Mouse (Mus musculus) cerebellum, adult 18-20 months (tissue): ENCODE data around the gene Rbm44.

Source experiments
- DNase-seq, 2 experiments: peaks; one replicate each; pipeline ENCODE4 v3.0.0; 2021

The Rbm44 gene

DNA sequence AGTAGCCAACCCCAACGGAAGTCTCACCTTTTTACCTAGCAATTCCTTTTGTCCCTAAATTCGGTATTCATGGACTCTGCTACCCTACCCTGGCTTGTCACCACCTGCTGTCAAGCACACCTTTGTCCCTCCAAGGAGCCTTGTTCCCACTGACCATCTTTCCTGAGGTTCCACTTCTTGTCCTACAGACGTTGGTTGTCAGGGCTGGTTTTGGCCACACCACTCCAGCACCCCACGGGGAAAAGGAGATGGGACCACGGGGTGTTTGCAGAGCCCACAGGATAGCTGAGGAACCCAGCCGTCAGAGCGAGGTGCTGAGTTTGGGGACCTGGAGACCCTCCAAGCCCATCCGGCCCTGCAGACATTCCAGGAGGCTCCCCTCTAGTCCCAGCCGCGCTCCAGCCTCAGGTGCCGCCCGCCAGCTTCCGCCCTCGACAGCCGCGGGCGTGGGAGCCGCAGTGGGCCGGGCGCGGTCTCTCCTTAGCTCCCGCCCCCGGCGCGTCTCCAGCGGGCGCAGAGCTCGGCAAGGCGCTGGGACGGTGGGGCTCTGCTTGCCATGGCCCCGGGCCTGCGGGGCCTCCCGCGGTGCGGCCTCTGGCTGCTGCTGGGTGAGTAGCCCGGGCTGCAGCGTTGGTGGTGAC lies 34.8 kb downstream of the Rbm44 start, which contains the start of gene Ramp1:
Ramp1 (plus strand) TSS at position 290 of the 641 bp plus-strand sequence.
- DNase-seq: no peak

DNA sequence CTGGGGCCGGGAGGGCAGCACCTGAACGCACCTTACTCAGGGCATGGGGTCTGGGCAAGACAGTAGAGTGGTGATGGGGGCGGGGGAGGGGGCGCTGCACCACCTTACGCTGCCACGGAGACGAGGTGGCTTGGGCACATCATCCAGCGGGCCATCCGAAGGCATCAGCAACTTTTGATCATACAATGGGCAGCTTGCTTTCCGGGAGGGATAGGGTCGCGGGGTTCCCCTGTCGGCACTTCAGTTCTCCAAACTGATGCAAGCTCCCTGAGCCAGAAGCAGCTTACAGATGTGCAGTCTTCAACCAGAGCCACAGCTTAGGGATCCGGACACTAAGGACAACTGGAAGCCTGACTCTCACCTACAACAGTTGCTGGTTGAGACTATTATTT lies 35.3 kb downstream of the Rbm44 start:
- DNase-seq: no peak

DNA sequence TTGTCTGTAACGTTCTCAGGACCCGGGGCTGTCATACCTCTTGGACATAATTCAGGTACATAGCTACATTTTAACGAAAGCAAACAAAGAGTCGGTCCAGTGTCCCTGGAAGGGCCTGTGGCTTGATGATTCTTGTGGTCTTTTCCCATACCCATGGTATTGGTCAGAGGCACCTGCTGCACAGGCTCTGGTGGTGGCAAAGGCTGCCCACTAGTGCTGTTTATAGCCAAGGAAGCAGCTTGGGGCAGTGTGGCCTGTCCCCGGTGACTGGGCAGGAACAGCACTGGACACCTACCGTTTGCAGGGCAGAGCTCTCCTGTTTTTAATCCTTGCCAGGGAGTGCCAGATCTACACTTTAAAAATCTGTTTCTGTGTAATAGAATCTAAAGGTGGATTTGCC lies 35.8 kb downstream of the Rbm44 start:
- DNase-seq: no peak

DNA sequence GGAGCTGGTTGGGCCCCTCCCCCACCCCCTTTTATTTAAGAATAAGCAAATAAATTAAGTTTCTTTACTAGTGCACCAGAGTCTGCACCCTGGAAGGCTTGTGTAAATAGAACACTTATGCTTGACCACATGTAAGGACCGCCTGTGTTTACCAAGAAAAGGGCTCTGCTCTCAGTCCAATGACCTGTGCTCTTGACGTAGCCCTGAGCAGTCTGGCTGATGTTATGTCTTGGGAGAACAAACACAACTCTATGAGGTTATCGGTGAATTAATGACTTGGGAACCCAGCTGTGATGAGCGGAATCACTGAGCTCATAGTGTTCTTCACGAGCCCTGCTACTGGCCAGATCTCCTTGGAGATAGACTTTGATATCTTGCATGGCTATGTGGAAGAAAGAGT lies 36.4 kb downstream of the Rbm44 start:
- DNase-seq: no peak

DNA sequence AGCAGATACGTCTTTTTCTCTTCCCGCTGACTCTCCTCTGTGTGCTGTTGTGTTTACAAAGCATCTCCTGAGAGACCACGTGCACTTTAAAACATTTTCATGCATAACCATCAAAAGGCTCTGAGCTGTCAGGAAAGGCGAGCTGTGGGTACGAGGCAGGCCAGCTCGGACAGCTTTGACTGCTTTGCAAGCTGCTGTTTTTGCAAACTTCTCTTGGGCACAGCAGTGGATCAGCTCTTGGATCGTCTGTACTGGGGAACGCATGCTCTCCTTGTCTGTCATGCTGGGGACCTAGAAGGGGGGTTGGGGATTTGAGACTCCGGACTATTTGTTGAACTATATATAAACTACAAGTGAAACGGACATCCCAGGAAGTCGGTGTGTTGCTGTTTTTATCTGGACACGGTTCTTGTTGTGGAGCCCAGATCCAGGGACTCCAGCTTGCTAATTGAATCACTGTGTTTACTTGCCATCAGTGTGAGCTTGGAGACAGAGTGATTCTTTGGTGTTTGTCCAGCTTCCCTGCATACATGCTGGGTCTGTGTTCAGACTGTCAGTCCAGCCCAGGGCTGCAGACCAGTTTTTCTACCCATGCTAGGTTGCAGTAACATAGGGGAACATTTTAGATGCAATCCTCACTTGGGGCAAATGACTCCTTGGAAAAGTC lies 37.0 kb downstream of the Rbm44 start:
- no peak for DNase-seq

DNA sequence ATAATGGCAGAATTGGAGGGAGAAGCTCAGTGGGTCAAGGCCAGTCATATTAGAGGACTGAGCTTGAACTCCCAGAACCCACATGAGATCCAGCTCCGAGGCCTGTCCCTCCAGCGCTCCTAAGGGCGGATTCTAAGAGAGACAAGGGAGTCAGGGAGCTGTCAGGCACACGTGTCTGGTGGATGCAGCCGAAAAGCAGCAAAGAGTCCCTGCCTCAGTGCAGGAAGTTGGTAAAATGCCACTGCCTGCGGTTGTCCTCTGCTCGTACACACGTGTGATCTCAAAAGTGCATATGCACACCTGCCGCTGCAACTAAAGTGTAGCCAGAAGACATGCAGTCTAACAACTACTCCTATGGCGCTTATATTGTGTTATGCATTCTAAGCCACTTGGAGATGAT lies 38.4 kb downstream of the Rbm44 start:
- DNase-seq: no peak

DNA sequence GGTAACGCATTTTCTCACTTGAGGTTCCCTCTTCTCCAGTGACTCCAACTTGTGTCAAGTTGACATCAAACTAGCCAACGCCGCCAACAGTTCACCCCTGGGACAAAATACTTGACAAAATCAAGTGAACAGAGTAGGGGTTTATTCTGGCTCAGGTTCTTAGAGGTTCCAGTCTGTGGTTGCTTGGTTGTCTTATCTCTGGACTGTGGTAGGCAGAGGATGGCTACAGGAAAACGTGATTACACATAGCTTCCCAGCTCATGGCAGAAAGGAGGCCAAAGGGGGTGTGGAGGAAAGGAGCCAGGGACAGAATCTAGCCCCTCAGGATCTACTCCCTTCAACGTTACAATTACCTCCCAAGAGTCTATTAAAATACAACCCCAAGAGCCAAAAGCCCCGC lies 41.8 kb downstream of the Rbm44 start:
- no peak for DNase-seq

DNA sequence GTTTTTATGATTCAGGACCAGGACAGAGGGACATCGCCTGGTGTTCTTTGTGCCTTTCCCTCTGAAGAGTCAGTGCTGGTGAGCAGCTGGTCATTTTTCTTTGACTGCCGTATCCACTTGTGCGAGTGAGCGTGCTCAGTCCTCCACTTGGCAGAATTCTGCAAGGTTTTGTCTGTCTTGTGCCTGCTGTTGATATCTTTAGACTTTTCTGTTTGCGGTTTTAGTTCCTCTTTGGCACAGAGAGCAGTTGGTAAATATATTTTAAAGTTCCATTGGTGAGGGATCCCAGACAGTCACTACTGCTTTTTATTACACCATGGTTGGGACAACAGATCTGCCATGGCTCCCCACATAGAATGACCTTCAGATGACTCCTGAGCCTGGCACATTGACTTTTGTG lies 42.4 kb downstream of the Rbm44 start:
- DNase-seq: no peak

DNA sequence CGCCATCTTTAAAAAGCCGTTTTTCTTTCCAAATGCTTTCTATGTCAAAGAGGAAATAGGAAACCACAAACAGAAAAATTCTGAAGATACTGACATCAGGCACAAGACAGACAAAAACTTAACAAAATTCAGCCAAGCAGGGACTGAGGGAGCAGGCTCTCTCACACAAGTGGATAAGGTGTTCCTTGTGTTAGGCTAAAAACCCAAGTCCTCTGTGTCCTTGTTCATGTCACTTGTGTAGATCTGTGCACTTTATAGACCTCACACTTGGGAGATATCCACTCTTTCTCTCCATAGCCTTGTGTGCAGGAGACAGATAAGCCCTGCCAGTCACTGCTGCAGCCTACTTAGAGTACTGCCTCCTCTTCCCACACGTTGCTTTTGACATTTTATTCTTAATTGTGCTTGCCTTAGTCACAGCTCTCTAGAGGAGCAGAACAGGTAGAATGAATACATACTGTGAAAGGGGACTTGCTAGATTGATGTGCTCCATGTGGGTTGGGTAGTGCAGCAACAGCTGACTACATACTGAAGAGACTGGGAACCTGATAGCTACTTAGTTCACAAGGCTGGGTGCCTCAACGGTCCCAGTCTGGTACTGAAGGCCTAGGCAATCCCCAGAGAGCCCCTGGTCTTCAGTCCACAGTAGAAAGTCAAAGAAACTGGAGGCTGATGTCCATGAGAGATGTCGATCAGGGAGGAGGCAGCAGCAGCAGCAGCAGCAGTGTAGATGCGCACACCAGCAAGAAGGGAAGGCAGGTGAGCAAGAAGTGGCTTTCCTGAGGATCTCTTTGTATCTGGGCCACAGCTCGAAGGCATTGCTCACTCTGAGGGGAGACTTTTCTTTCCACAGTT lies 43.1 kb downstream of the Rbm44 start:
- no peak for DNase-seq

DNA sequence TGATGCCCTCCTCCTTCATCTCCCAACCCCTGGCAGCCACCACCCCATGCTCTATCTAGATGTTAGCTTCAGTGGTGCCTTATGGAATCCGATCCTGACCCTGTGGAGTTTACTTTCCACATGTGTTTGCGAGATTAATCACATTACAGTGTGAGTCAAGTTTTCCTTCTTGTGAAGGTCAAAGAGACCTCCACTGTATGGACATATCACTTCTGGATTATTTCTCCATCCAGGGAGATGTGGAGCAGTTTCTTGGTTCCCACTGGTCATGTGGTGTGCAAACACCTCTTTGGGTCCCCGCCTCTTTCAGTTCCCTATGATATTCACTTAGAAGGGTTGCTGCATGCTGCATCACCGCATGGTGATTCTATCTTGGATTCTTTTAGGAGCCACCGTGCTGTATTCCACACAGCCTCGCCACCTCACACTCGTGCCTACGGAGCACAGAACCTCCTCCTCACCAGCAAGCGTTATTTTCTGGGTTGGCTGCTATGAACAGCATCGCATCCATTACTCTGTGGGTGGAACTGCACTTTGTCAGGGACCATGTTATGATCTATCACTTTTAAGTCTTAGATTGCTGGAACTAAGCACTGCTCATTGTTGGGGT lies 44.1 kb downstream of the Rbm44 start:
- DNase-seq: no peak

DNA sequence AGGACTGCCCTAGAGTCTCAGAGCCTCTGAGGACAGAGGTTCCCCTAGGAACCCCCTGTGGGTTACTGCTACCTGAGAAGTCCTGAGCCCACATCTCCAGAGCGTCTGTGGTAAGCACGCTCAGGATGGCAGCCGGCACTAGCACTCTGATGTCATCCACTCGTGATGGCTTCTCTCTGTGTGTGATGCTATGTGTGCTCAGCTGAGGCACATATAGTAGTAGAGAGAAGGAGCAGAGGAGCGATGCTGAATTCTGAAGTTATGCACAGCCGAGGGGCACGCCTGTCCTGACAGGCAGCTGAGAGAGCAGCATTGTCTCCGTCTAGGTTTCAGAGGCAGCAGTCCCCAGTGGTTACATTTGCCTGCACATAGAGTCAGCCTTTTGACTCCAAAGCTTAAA lies 47.3 kb downstream of the Rbm44 start:
- no peak for DNase-seq

DNA sequence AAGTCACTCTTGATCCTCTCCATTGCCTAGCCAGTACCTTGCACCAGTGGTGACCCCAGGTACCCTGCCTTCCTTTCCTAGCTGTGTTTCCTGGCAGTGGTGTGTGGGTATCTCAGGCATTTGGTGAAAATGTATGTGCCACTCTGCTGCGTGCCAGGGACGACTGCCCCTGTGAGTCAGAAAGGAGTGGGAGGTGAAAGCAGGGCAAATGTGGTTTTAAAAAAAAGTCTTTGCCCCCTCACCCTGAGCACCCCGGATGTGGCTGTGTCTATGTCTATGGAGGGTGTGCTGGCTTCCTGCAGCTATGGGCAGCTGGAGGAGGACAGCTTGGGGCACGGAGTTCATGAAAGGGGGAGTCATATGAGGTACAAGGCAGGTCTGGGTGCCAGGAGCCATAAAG lies 48.4 kb downstream of the Rbm44 start:
- DNase-seq: no peak

DNA sequence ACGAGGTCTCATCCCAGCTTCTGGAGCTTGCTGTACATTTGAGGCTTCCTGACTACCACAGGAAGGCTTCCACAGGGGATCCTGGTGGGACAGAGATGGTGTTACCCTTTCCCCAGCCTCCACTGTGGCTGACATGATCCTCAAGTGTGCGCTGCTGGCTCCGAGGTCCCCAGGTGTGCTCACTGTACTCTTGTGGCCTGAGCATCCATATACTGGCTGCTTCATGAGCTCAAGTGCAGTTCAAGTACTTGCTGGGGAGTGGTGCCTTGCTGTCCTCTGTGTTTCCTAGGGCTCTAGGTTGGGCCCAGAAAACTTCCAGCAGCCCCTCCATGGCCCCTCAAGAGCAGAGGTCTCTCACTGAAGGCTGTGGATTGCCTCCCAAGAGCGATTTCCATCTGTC lies 48.8 kb downstream of the Rbm44 start:
- DNase-seq: no peak

DNA sequence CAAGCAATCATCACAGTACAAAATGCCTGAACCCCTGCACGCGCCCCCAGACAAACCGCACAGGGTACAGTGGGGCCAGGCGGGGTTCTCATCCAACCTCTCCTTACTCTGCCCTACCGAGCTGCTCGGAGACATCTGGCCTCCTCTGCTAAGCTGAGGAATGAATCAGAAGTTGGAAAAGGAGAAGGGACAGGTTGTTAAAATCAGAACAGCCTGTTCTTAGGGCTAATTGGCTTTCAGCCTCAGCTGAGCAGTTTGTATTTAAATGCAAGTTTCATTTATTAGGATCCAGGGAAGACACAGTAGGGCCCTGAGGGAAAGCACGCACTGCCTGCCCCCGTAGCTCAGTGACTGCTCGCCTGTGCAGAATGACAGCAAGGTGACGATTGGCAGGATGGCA lies 54.9 kb downstream of the Rbm44 start:
- DNase-seq: no peak

DNA sequence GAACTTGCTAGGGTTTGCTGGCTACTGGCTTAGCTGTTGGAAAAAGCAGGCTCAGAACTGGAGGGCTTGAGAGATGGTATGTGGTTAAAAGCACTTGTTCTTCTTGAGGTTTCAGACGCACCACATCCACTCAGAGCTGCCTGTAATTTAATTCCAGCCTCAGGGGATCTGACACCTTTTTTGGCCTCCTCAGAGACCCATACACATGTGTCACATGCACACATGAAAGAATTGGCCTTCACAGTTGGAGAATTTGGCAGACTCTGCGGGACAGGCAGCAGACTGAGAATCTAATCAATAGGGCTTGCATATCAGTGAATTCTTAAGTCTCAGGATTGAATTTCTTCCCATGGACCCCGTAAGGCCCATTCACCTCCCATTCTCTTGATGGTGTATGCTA lies 56.2 kb downstream of the Rbm44 start:
- no peak for DNase-seq

DNA sequence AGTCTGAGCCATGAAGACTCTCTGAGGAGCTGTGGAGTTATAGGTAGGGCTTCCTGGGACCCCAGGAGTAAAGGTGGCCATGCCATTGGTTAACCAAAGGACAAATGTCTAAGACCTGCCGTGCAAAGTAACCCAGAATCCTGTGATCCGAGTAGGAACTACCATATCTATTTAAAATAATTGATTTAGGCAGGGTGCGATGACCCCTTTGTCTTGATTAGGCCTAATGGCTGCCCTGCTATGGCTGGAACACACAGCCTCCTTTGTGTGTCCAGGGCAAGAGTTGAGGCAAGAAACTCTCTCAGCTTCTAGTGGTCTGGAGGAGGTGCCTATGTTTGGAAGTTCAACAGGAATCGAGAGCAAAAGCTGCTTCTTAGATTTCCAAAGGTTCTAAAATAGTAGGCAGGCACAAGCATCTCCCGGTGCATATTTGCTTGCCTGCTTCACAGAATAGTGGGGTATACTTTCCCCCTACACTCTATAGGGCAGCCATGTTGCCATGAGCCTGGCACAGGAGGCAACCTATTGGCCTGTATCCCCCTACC lies 59.4 kb downstream of the Rbm44 start:
- no peak for DNase-seq

DNA sequence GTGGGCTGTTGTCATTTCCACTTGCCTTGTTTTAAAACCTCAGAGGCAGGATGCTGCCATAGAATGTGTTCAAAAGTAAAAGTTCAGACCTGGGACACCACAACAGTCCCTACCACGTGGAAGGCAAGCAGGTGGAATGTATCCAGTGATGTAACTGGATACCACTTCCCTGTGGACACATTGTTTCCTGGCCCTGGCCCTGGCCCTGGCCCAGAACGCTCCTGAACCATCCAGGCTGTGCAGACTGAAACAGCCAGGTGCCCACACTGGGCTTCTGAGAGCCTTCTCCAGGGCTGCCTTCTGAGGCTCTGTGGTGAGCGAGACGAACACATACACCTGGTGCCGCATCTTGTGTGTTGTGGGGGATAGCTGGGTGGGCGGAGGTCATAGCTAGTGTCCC lies 60.8 kb downstream of the Rbm44 start:
- DNase-seq: no peak

DNA sequence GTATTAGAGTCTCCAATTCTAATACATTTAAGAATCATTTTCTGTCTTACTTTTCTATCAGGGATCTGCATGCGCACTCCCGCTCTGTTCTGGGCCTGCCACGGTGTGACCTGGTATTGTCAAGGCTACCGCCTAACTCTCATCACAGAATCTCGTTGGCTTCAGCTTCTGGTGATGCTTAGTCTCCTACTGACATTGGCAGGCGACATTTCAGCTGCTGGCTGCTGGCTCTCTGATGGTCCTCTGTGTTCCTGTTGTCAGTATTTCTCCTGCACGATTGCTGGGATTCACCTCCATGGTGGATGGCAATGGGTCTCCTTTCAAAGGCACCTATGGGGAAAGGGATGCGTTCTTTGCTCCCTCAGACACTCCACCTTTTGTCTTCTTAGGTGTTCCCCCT lies 61.4 kb downstream of the Rbm44 start:
- DNase-seq: no peak

DNA sequence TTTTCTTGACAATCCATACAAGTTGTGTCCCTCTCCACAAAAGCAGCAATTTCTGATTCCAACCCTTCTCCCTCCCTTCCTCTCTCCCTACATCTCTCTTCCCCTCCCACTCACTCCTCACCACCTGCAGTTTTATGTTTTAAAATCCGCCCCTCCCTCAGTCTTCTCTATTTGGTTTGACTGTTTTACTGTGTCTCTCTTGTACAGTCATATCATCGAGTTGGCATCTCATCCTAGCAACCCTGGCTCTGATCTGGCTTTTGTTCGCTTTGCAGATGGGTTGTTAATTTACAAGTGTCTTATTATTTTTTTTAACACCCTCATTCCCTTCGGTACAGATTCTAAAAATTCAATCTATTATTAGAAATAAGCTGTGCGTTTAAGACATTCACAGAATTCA lies 62.0 kb downstream of the Rbm44 start:
- no peak for DNase-seq

DNA sequence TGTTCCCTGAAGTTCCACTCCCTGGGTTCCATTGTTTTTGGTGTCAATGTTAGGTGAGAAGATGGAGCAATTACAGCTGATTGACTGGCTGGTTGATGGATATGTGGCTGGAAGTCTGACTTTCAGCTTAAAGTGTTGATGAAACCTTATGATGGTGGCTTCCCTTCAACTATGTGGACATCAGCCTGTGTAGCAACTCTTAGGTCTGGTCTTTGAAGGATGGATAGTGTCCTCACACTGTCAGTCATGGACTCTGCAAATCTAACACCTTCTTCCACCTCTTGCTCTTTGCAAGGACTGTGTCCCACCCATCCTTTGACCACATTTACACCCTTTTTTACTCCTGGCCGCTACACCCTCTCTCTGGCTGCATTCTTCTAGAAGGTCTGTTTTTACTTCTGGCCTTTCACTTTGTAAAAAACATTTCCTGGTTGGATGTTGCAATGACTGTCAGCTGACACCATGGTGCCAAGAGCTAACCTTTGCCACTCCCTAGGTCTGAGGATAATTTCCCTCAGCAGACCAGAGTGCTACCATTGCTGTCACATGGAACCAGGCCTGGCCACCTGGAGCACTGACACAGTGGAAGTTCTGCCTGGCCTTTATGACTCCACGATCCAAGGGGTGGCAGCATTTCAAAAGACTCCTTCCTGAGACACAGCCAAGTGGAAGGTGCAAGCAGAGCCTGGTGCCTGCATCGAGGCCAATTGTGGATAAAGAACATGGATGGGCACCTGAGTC lies 62.6 kb downstream of the Rbm44 start:
- no peak for DNase-seq

DNA sequence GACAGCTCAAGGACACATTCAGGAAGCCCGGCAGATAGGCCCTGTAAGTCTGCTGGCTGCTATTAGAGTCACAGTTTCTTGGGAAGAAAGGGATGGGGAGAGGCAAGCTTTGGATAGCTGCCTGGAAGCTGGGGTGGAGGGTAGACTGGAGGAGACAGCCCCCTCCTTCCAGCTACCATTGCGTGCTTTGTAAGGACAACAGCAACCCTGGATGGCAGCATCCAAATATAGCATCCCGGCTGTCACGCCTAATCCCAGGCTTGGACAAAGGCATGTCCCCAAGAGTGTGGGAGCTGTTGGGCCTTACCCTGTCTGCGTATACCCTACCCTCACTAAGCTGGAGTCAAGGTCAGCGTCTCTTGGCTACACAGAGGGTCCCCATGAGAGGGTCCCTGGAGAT lies 64.5 kb downstream of the Rbm44 start:
- DNase-seq: peak; percentile 14 to 21

DNA sequence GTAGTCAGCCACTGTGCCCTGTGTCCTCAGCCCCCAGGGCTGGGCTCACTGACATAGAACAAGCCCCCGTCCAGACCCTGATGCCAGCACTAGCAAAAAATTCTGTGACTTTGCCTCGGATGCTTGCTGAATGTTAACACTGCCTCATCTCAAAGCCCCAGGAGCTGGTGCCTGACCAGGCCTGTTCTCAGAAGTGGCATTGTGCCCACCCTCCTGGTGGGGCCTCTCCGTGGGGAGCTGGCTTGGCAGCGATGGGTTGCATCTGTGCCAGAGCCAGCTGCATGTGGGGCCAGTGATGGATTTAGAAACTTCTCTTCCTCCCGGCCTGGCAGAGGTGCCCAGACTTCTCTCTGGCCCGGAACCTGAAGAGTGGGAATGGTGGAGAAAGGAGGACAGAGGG lies 64.9 kb downstream of the Rbm44 start:
- DNase-seq: peak; percentile 37 to 56

DNA sequence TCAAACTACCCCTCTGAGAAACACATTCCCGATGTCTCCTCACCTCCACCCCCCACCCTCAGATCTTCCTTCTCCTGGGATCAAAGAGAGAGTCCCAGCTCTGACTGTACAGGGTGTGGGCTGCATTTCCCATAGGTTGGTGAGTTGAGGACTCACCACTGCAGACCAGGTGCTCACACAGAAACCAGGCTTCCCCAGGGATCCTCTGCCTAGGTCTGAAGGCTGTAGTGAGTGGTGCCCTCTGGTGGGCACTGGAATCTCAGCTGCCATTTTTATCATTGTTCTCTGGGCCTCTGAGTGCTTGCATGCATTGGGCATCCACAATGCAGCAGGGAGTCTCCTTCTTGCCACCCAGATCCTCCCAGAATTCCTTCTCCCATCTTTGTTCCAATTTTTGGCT lies 66.2 kb downstream of the Rbm44 start:
- DNase-seq: peak; percentile 23 to 35
